Mouse (Mus musculus) retina, adult 2 months (tissue): ENCODE results near the gene Antxrl.

Experiments
- DNase-seq: peaks from one replicate; pipeline ENCODE4 v3.0.0-alpha.2; 2012; ENCODE audit warnings: low read depth, low spot score

Antxrl gene

GRCm38 (mm10) chr14:34052516-34052915 is at the start of gene Antxrl:
Gene Antxrl (plus strand): TSS chr14:34052707.
- DNase-seq = no peak

DNA sequence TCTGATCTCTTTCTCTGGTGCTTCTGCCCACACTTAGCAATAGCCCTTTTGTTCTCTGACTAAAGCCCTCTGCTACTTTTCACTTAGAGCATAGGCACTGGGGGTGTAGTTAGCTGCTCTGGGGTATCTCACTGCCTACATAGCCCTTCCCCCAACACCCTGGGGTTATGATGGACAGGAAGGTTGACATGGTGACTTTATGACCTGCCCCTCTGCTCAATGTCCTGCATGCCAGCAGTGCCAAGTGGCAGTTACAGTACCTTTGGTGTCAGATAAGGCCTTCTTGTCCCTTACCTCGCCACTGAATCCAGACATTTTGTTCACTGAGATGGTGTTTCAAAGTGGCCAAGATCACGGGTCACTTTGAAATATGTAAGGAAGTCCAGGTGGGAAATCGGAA is 37.4 kb upstream of the Antxrl start, which contains the start of gene Gm30083:
Gene Gm30083, minus strand, starts transcription at position 120 of the 400 bp plus-strand sequence.
- DNase-seq = no peak

- DNase-seq = no peak
Observed at GRCm38 (mm10) chr14:34016381-34016780, 36.1 kb upstream of the Antxrl start, which contains the start of gene Gm5460. Gene Gm5460 (plus strand): TSS chr14:34016758.

DNA sequence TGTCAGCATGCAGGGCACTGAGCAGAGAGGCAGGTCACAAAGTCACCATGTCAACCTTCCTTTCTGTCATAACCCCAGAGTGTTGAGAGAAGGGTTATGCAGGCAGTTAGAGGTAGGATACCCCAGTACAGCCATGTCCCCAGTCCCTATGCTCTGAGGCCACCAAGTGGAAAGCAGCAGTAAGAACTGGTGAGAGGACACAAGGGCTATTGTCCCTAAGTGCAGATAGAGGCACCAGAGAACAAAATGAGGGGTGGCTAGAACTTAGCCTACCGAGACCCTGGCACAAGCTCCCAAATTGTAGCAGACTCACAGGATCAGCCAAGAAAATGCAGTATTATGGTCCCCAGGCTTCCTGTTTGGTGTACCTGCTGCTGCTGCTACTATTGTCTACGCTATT is 35.6 kb upstream of the Antxrl start:
- no peak for DNase-seq

DNA sequence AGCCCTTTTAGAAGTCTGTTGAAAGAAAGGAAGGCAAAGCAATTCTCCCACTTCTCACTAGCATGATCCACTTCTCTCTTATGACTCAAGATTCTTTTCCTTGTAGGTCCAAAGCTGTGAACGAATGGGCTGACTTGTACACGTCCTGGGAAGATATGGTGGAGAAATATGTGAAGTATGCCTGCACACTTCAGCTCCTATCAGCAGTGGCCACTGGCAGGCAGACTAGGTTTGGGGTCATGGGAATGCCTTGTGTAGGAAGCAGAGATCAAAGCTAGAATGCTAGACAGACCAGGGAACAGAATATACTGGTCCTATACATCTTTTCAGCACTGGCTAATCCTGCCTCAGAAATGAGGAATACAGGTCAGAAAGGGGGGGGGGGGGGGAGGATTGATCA is 25.8 kb upstream of the Antxrl start:
- DNase-seq = no peak

DNA sequence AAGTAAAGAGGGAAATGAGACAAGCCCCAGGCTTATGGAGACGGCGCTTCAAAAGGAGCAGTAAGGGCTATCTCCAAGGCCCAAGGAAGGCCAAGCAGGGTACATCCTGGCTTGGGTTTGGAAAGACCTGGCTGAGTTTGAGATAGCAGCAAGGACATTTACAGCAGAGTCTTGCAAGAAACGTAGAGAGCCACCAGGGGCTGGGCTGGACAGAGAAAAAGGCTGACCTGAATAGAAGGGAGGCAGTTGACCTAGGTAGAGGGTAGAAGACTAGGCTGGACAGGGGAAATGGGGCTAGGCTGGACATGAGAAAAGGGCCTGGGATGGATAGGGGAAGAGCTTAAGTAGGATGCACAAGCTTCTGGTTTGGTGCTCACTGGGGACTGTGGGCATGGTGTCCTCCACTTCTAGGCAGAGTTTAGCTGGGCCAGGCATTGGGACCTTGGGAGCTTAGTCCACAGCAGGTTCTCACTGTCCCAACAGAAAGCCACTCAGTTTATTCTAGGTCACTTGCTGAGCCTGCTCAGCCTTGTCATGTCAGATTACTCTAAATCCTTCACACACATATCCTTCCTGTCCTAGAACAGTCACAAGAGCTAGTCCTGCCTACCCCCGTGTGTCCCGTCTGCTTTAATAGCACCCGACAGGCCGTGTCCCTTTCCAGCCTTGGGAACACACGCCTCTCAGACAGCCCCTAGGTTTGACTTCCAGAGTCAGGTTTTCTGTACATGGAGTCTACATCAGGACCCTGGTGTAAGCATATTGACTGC is 18.5 kb upstream of the Antxrl start:
- DNase-seq = peak; percentile 90

GRCm38 (mm10) chr14:34041241-34041640 is 11.3 kb upstream of the Antxrl start:
- no peak for DNase-seq

DNA sequence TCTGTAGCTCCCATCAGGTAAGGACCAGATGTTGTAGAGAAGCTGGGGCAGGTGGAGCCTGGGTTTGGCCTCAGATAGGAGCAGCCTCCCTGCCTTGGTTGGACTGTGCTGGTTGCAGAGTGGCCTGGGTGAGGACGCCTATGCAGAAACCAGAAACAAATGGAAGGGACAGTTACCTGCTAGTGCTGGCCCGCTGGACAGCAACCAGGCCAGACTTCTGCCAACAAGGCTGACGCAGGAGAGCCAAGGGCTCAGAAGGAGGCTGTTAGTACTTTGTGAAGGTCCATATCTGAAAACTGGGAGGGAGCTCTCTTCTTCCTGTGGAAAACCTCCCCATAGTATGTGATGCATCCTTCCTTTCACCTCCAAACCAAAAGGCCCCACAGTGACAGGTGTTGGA is 9.2 kb upstream of the Antxrl start:
- DNase-seq = no peak

DNA sequence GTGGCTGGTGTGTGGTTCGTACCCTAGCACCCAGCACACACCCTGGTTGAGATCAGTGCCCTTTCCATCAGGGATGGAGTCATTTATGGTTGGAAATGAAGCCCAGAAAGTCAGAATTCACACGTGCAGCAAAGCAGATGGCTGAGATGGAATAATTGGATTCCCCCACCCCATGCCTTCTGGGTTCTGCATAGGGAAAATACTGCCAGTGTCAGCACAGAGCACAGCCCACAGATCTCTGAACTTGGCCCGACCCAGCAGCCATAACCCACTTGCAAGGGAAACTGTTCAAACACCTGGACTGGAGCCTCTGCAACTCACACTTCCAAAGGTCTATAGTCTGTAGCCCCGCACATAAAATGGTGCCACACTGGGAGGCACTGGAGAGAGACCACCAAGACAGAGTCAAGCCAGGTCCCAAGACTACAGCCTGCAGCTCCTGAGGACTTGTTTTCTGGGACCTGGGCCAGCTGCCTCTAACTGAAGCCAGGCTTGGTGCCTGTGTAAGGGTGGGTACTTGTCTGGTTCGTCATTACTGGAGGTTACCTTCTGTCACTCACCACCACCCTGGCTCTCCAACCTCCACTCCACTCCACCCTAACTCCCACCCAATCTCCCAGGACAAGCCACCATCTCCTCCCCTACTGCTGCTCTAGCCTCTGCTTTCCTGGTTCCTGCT is 2.3 kb upstream of the Antxrl start:
- no peak for DNase-seq

- no peak for DNase-seq
Observed at GRCm38 (mm10) chr14:34071665-34072064, 19.2 kb downstream of the Antxrl start.

DNA sequence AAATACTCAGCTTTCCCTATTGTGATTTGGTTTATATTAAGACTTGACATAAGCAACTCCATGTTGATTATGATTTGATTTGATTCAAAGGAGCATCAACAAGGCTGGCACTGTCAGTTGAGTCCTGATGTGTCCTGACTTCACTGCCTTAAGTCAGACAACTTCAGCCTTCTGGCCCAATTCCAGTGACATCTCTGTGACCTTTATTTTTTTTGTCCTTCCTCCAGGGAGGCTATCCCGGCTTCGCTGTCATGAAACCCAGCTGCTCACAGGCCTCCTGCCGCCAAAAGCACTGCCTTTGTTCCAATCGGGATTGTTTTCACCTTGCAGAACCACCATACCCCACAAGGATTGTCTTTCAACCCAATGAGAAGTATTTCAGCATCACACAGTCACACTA is 22.8 kb downstream of the Antxrl start:
- DNase-seq = no peak

GRCm38 (mm10) chr14:34077222-34077621 is 24.7 kb downstream of the Antxrl start:
- DNase-seq = no peak

GRCm38 (mm10) chr14:34078293-34078692 is 25.8 kb downstream of the Antxrl start:
- peak; percentile 22 for DNase-seq

DNA sequence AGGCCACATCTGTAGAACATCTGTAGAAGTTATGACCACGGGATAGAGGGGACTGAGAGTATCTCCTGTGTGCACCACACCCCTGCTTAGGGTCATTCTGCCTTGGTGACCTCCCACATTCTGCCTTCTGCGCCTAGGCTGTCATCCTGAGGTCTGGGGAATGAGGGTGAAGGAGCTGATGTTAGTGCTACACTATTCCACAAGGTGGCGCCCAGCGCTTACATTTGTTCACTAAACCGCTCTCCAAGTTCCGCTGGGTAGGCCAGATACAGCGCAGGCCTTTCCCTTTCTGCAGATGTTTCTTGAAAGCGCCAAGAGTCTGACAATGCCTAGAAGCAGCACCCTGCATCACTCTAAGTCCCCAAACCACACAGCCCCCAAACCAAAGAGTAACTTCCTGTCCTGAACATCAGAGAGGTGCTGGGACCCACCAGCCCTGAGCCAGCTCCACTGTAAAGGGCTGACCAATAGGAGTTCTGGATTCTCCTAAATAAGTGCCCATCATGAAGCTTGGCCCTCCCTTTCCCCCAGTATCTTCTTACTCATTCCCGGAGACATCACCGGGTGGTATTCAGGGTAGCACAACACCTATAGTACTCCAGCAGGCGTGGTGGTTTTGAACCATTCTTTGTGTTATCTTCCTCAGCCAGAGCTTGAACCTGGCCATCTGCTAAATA is 28.0 kb downstream of the Antxrl start:
- DNase-seq = peak; percentile 72

- no peak for DNase-seq
Observed at GRCm38 (mm10) chr14:34085731-34086130, 33.2 kb downstream of the Antxrl start, which contains the start of gene Anxa8. Gene Anxa8 (plus strand): TSS chr14:34085981.

- DNase-seq = no peak
Observed at GRCm38 (mm10) chr14:34086806-34087205, 34.3 kb downstream of the Antxrl start.

- DNase-seq = no peak
Observed at GRCm38 (mm10) chr14:34087856-34088398, 35.4 kb downstream of the Antxrl start.

DNA sequence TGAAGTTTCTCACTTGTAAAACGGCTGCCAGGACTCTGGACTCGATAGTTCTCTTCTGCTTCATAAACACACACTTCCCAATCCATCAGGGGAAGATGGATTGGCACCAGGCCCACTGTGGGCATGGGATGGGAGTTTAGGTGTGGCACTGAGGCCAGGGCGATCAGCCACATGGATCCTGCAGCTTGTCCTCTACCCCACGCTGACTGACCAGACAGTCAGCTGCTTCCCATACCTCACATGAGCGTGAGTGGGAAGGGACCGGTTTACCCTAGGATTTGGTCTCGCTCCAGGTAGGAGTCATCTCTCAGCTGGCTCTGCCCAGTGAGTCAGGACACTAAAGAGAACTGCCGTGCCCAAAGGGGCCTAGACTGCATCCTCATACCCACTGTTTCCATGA is 37.3 kb downstream of the Antxrl start:
- DNase-seq = no peak

- DNase-seq = no peak
Observed at GRCm38 (mm10) chr14:34091475-34091874, 39.0 kb downstream of the Antxrl start.

- DNase-seq = no peak
Observed at GRCm38 (mm10) chr14:34092856-34093255, 40.3 kb downstream of the Antxrl start.

- no peak for DNase-seq
Observed at GRCm38 (mm10) chr14:34096161-34096560, 43.7 kb downstream of the Antxrl start.

- DNase-seq = no peak
Observed at GRCm38 (mm10) chr14:34102601-34103000, 50.1 kb downstream of the Antxrl start, which contains the start of gene A630023A22Rik. Gene A630023A22Rik (minus strand): TSS chr14:34102754.
